Mouse (Mus musculus): ENCODE data around the gene Rbms1. TPM values are rescaled to one million over a fixed set of nuclear protein-coding genes. Genes with fewer than 3 reads are reported as not detected.
A peak's percentile ranks its signal among the peaks of the same experiment; 100 is the strongest.

The Rbms1 gene
- polyA plus RNA-seq, 2 experiments from 2014 or later = 15.3 to 29.9 TPM

DNA sequence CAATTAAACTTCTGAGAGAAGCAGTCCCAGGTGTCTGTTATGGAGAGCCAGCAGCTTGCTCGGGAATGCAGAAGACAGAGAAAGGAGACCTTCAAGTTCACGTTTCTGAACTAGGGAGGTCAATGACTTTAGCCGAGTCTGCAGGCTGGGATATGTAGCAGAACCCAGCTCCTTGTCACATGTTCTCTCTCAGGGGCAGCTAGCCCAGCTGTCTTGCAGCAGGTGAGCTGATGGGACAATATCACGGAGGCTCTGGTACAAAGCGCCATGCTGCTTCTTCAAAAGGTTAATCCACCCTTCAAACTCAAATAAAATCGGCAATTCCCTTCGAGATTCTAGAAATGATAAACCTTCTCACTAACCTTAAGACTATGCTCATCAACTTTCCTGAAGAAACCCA, 158.2 kb downstream of the Rbms1 start:
- ATAC-seq = no peak

DNA sequence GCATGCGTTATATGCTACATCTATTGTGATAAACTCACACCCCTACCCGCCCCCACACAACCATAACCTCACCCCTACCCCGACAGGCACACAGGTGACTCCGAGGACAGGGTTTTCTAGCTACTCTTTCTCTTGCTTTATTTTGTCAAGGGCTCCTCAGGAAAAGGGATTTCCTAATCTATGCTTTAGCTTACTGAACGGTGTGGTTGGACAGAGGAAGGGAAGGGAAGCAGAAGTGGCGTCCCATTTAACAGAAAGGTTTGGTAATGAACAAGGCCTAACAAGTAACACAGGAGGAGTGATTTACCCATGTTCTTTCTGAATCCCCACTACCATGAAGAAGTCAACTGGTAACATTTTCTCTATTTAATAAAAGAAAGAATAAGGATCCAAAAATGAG, 159.6 kb downstream of the Rbms1 start:
- ATAC-seq = no peak

DNA sequence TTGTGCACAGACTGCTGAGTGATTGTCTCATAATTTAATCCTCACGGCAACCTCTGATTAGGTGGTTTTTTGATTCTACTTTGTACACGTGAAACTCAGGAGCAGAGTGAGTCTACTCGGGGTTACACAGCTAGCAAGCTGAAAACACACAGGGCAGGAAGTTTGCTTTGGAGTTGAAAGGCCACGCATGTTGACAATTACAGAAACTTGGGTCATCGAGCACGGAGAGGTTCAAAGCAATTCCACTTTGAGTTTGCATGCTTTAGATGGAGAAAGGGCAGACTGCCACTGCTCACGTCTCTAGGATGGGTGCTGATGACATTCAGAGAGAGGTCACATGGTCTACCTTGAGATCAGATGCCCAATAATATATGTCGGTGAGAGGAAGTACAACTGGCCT, 160.2 kb downstream of the Rbms1 start:
- ATAC-seq = peak; percentile 22

DNA sequence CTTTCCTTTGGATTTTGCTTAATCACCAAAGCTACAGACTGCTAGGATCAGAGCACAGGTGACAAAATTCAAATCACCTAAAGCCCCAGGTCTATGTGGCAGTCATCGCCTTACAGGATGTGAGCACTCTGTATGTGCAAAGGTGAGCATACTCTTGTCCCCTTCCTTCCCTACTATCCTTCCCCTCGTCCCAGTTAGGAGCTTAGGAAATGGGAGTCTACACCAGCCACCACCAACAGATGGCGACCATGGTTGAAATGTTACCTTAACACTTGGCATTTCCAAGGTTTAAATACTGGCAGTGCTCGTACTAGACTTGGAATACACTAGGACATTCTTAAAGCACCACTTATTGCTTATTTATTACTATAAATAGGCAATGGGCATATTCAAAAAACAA, 160.8 kb downstream of the Rbms1 start:
- no peak for ATAC-seq

DNA sequence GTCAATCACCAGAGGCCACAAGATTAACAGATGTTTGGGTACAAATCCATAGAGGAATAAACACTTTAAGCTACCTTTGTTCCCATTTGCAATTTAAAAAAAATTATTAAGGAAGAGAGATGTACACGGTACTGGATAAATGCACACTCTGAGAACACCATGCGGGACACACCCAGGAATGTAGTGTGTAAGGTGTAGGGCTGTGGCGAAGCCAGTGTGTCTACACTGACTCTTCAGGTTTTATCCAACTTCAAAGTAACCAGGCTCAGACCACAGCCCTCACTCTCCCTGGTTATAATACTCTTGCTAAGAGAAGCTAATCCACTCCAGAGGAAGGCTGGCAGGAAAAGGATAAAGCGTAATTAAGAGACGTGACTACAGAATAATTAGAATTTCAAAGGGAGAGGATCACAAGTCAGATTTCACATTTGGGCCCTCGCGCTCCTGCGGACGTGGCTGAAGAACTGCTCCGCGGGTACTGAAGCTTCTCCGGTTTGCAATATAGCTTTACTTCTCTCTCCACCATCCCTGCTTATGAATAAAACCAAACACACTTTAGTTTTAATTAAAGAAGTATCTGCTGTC, 161.3 kb downstream of the Rbms1 start:
- ATAC-seq = no peak

DNA sequence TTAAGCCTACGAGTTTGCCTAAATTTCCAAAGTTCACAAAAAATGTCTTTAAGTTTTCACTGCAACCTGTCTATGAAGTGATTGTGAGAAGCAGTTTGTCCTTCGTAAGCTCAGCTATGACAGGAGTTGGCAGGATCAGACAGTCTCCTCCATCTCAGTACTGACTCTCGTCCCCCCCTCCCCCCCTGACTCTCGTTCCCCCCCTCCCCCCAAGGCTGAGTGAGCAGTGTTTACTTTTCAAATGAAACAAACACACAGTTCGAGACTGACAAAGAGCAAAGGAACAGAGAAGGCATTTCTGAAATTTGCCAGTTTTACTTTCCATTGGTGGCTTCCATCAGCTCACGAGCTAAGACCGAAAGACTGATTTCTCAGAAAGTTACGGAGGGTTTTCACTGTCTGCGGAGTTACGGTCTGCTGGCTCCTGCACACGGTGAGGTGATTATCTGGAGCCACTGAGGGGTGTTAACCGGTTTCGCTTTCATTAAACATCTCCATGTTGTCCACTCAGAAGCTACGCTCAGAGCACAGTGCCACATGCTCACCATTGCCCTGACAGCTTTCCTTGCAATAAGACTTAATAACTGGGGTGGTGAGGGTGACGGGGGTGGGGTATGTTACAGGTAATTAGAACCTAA, 162.0 kb downstream of the Rbms1 start:
- peak; percentile 29 for ATAC-seq

DNA sequence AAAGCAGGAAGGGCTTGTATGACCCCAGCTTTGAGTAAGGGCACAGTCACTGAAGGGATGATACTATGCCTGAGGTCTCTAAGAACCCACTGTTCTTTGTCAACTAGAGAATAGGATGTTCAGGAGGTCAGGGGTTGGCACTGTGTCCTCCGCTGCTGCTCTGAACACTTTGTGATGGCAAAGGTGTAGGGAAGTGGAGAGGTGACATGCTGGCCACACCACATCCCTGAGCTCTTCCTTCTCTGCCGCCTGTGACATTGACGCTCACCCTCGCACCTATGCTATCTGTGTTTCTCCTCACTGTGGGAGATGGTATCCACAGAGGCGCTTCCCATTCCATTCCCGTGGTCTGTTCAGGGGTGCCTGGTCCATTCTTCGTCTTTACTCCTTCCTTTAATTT, 163.2 kb downstream of the Rbms1 start:
- no peak for ATAC-seq

DNA sequence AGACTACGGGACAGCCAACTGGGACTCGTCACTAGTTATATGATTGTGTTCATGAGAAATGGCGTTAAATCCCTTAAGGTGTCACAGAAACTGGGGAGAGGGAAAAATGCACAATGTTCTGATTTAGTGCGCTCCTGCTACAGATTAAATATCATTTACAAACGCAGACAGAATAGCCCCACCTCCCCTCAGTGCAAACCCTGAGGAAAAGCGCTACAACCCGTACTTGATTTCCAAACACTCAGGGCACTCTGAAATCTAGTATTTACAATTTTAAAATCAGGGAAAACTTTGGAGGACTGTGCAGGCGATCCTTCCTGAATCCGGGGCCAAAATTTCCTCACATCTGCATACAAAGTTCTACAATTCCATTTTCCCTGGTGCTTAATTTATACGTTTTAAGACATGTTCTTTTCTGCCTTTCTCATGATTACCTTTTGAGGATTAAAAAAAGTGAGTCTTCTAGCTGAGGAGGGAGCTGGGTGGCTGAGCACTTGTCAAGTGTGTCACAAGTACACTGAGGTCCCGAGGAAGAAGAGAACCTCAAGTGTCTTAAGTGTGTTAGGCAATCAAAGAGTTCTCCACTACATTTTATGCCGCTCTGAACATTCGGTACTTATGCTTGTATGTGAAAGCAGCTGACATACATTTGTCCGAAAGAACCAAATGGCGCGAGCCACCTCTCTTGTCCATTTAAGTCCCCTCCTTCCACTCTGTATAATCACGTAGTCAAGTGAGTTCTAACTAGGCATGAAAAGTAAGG, 164.0 kb downstream of the Rbms1 start:
- ATAC-seq = no peak

DNA sequence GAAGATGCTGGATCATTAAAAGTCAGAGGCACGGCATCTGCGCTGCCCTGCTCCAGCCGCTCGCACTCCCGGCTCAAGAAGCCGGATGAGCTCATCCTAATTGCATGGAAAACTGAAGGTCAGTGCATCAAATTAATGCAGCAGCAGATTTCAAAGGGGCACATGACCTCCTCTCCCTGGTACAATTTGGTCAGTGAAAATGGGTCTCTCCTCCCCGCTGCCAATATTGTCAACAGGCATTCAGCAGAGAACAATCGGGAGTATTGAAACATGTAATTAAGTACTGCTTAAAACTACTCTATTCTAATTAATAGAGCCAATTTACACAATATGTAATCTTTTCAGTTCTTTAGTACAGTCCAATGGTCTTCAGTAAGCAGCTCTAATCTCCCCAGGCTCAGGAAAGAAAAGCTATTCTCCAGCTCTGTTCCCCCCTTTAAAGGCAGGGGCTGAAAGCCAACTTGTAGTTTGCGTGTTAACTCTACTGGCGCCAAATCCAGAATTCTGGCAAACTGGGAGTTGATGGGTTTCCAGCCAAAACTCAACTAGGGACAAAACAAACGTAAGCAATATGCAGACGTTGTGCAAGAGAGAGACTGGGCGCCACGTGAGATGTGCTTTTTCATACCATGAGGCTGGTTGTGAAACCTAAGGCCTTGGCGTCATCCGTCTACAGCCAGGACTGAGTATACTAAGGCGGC, 165.9 kb downstream of the Rbms1 start:
- no peak for ATAC-seq

DNA sequence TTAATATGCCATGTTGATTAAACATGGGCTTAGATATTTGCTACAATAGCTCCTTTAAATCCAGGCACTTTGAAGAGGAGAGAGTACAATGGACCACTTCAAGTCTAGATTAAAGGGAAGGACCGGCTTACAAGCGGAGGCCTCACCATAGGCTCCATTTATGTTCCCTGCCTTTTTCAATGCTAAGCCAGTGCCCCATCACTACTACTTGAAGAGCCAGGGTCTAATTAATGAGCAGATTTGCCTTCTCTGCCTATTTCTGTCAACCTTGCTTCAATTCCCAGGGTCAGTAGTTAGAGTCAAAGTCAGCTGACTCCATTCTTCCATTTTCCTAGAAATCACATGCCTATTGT, 166.4 kb downstream of the Rbms1 start:
- no peak for ATAC-seq

DNA sequence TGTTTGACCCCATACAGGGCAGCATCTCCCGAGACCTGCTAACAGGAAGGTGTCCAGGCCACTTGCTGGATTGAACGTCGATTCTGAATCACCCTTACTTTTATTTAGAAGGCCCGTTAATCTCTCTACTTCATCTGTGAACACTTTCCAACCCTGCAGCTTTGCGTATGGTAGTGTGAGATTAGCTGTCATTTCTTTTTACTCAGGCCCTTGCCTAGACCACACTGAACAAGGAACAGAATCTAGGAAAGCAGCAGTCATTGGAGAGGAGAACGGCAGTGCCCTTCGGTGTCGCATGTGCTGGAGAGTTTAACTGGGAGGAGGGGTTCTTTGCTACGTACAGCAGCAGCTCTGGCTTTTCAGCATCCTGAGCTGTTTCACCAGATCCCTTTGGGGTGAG, 167.1 kb downstream of the Rbms1 start:
- ATAC-seq = no peak

DNA sequence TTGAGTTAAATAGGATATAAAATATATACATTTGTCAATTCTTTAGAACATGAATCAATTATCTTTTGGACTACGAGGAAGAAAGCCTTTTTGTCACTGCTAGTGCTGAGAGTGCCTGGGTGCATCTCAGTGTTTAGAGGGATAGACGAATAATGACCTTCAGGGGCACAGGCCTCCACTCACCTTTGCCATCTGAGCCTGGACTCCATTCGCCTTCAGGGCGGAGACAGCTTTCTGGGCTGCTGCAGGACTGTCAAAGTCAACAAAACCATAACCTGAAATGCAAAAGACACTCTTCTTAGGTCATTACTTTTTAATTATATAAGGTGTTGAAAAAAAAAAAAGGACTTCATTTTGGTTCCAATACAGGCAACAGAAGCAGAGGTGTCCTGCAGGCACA, 170.5 kb downstream of the Rbms1 start:
- ATAC-seq = no peak

DNA sequence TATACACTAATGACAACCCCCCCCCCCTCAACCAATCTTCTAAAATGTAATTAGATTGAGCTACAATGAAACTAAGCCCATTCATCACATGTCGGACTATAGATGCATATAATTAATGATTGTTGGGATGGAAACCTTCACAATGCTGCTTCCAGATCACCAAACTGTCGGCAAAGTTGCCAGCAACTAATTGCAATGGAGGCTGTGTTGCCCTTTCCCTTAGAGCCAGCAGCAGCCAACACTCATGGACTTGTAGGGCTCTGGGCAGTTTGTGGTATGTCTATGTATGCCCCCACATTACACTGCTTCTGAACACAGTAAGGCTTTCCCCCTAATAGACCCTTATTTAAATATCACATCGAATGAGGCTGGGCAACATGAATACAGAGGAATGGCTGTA, 173.9 kb downstream of the Rbms1 start:
- no peak for ATAC-seq

DNA sequence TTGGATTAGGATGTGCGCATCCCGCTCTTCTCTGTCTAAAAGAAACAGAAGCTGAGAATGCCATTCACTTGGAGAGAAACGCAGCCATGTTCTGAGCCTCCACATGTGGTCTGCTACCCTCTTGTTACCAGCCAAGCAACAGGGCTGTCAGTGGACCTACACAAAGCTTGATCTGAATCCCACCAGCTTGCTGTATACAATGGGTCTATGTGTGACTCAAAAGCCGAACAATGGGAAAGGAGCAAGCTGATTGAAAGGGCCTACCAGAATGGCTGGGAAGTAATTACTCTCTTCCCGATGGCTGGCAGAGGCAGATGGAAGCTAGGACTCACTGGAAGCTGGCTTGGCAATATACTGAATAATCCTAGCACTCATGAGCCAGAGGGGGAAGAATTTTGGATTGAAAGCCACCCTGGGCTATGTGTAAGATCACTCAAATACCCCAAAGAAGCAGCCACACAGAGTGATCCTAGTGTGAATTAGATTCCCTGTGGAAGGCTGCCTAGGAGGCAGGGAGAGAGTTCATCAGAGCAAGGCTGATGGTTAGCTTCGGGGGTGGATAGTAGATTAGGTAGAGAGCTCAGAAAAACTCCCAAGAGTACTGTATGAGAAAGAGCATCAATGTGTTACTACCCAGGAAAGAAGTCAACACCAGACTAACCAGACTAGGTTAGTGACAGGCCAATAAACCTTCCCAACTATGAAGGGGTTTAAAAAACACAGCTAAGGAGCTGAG, 174.7 kb downstream of the Rbms1 start:
- ATAC-seq = no peak

DNA sequence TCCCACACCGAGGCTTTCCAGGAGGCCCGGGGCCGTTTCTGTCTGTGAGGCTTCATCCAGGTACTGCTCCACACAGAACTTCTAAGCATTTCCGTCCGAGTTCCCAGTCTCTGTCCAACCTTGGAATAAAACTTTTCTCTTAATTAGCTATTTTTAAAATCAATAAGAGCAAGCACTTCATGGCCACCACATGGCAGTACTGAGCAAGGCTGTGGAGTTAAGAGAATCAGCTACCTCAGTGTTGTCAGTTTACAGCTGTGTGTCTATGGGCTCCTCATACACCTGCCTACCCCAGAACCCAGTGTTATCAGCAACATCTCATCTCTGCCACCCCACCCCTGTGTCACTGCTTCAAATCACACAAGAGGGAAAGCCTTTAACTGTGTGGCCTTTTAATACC, 175.9 kb downstream of the Rbms1 start:
- no peak for ATAC-seq

DNA sequence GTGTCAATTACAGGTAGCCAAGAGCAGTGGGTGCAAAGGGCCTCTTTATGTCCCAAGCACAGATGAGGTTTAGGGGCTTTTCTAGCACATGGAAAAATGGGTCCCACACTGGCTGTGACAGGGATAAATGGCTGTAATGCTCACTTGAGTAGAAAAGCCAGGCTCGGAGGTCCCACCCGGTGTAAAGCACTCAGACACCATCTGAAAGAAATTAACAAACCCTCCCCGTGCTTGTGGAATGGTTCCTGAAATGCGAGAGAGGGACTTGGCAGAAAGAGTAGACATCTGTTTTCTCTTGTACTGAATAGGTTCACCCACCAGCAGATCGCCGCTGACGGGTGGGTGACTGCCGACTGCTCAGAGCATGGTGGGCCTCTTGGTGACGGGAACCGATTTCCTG, 176.7 kb downstream of the Rbms1 start:
- ATAC-seq = no peak

DNA sequence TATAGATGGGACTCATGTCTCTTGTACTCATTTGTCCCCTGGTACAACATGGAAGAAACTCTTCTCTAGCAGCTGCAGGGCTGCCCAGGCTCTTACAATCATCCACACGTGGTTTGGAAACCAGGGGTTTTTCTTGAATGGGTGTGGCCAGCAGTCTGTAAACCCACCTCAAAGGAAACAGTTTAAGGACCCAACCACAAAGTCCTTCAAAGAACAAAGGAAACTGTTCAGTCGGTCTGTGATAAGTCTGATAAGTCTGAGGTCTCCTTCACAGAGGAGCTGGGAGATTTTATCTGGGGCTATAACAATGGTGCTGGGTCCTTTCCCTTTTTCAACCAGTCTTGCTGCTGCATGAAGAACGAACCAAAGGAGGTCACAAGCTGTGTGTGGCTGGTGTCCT, 188.5 kb downstream of the Rbms1 start:
- ATAC-seq = peak; percentile 93

DNA sequence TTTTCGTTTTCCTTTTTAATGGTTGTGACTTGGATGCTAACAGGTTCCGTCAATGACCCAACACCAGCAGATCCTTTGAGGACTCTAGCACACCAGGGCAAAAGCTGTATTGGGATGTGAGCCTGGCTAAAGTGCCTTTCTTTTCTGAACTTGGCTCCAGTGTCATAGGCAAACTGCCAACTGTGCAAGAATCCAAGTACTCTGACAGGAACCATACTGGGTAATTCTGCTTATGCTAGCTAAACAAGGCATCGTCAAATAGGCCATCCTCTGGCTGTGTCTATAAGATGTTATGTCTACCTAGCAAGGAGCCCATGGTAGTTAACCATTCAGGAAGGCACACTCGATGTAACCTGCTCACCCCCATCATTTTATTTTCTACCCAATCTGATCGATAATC, 189.4 kb downstream of the Rbms1 start:
- no peak for ATAC-seq

DNA sequence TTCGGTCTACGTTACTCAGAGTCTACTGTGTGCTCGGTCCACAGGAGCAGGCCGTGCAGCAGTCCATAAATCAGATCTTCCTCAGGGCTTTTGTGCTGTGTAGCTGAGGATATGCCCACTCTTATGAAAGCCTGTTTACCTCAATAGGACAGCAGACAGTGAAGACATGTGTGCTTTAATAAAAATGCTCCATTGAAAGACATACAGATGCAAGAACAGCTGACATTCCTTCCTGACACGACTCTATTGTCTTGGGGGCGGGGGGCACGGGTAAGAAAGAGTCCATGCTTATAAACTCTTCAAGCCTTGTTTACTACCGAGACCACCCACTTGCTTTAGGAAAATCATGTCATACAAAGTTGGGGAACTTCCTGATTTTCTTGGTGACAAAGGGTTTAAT, 196.6 kb downstream of the Rbms1 start:
- no peak for ATAC-seq

DNA sequence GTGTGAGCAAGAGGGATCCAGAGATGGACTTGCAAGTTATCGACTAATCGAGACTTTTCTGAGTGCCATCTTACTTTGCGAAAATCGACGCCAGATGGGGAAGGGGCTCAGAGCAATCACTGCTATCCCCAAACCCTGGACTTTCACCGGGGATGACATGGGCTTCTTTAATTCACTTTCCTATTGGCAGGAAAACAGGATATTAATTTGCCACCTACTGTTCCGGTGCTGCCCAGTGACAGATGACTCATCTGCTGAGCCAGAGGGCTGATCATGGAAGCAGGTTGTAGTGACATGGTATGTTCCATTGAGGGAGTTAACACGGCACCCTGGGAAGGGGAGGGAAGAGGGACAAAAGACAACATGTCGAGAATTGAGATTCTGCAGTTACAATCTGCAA, 206.8 kb downstream of the Rbms1 start:
- no peak for ATAC-seq

DNA sequence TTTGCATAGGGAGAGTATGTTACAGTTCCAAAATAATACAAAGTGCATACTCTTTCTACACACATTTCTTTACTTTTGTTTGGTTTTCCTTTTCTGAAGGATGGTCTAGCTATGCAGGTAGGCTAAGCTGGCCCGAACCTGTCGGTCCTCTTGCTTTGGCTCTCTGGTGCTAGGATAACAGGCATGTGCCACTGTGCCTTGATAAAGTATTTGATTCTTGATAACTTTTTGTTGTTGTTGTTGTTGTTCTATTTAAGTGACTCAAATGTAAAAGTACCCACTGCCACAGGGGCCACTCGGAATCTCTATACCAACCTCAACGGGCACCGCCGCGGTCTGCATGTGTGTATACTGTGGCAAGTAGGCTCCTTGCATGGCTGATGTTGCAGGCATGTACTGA, 207.9 kb downstream of the Rbms1 start:
- ATAC-seq = no peak

DNA sequence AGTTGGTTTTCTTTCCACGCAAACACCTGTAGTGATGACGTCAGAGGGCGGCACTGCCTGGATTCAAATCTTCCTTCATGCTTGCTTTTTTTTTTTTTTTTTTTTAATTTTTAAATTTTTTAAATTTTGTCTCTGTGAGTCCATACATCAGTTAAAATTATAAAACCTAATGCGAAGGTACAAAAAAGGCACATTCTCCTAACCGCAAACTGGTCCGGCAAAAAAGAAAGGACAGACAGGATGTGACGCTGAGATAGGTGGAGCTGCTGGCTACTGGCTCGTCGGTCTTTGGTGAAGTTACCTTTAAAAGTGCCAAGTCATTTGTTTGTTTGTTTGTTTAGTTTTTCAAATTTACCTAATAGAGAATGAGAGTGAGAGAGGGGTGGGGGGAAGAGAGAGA, 211.7 kb downstream of the Rbms1 start:
- ATAC-seq = peak; percentile 33

DNA sequence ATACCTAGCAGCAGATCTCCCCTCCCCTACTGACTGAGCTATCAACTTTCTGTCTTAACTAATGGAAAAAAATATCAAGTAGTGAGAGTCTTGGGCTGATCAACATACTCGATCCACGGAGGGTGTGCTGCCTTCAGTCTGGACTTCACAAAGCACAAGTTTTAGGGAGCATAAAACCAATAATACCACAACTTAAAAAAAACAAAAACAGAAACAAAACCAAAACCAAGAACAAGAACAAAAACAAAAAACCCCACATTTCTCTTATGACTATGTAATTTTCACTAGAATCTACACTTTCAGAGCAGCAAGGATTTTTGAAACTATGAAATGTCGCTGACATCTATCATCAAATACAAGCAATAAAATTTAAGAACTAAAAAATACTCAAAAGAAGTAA, 212.4 kb downstream of the Rbms1 start:
- peak; percentile 46 for ATAC-seq
